Mouse (Mus musculus): ENCODE results near the gene Irf4. TPM values are rescaled to one million over a fixed set of nuclear protein-coding genes. Genes with fewer than 3 reads are reported as not detected.

Gene Irf4
- polyA plus RNA-seq, 1 experiment, result 6.3 TPM

- Histone ChIP-seq H3K4me3 (replicated peaks; ENCODE audit: control insufficient read depth, low read depth, low read length) (no peak overlapping the region), H3K4me1 (ENCODE audit: control insufficient read depth, insufficient read depth, low read length) (no peaks in the 10 kb centered on the region; the same call in none of the 2 replicates), H3K27ac (ENCODE audit: control insufficient read depth, insufficient read depth, low read depth, low read length, poor library complexity) (no peak overlapping the region)
- 79% methylated on average over 5 of the region's 5 CpGs for WGBS
- no peak for TF ChIP-seq POLR2A (IDR thresholded peaks at IDR 0.05; ENCODE audit: borderline replicate concordance, control insufficient read depth, low read depth, low read length)
- TF ChIP-seq CTCF (IDR thresholded peaks at IDR 0.05; ENCODE audit: control insufficient read depth, insufficient read depth, low read length), result no peak
Observed at GRCm38 (mm10) chr13:30802336-30802955, 53.4 kb downstream of the Irf4 start.

- TF ChIP-seq CTCF (IDR thresholded peaks at IDR 0.05; ENCODE audit: control insufficient read depth, insufficient read depth, low read length) (no peak), POLR2A (IDR thresholded peaks at IDR 0.05; ENCODE audit: borderline replicate concordance, control insufficient read depth, low read depth, low read length) (no peak)
- 76% methylated on average over 7 of the region's 7 CpGs for WGBS
- Histone ChIP-seq H3K4me1 (ENCODE audit: control insufficient read depth, insufficient read depth, low read length) (no peaks in the 10 kb centered on the region), H3K27ac (ENCODE audit: control insufficient read depth, insufficient read depth, low read depth, low read length, poor library complexity) (no peak overlapping the region), H3K4me3 (replicated peaks; ENCODE audit: control insufficient read depth, low read depth, low read length) (no peak overlapping the region)
Observed at GRCm38 (mm10) chr13:30809240-30809639, 60.2 kb downstream of the Irf4 start.

GRCm38 (mm10) chr13:30813464-30813863, 64.4 kb downstream of the Irf4 start:
- no peak for TF ChIP-seq POLR2A (IDR thresholded peaks at IDR 0.05; ENCODE audit: borderline replicate concordance, control insufficient read depth, low read depth, low read length)
- no peak for TF ChIP-seq CTCF (IDR thresholded peaks at IDR 0.05; ENCODE audit: control insufficient read depth, insufficient read depth, low read length)
- Histone ChIP-seq H3K27ac (ENCODE audit: control insufficient read depth, insufficient read depth, low read depth, low read length, poor library complexity) (no peak overlapping the region), H3K4me1 (ENCODE audit: control insufficient read depth, insufficient read depth, low read length) (no peaks in the 10 kb centered on the region; the same call in 1 of the 2 replicates), H3K4me3 (replicated peaks; ENCODE audit: control insufficient read depth, low read depth, low read length) (no peak overlapping the region)
- WGBS, result 23% methylated on average over 5 of the region's 5 CpGs

- Histone ChIP-seq H3K4me1 (ENCODE audit: control insufficient read depth, insufficient read depth, low read length) (no peaks in the 10 kb centered on the region; the same call in 1 of the 2 replicates), H3K4me3 (replicated peaks; ENCODE audit: control insufficient read depth, low read depth, low read length) (no peak overlapping the region), H3K27ac (ENCODE audit: control insufficient read depth, insufficient read depth, low read depth, low read length, poor library complexity) (no peak overlapping the region)
- TF ChIP-seq POLR2A (IDR thresholded peaks at IDR 0.05; ENCODE audit: borderline replicate concordance, control insufficient read depth, low read depth, low read length) (no peak), CTCF (IDR thresholded peaks at IDR 0.05; ENCODE audit: control insufficient read depth, insufficient read depth, low read length) (no peak)
- 59% methylated on average over 5 of the region's 5 CpGs for WGBS
Observed at GRCm38 (mm10) chr13:30814256-30814655, 65.2 kb downstream of the Irf4 start.

Other genes starting within 250 kb of the Irf4 start
- 32.7 and 44.7 TPM in 2 replicates for gene Uqcrfs1, start 203.9 kb upstream of the Irf4 start, polyA plus RNA-seq (2011; ENCODE audit: insufficient read depth, insufficient read length, low replicate concordance, missing spikeins)
- 4.8 and 8.9 TPM in 2 replicates for gene Dusp22, start 89.2 kb upstream of the Irf4 start, polyA plus RNA-seq (2011; ENCODE audit: insufficient read depth, insufficient read length, low replicate concordance, missing spikeins)
- gene Hus1b, start 198.5 kb downstream of the Irf4 start, polyA plus RNA-seq (2011; ENCODE audit: insufficient read depth, insufficient read length, low replicate concordance, missing spikeins), result not detected in 2 replicates
- 8.6 and 10.4 TPM in 2 replicates for gene Exoc2, start 224.9 kb downstream of the Irf4 start, polyA plus RNA-seq (2011; ENCODE audit: insufficient read depth, insufficient read length, low replicate concordance, missing spikeins)
- gene Gm5447, start 225.0 kb downstream of the Irf4 start, polyA plus RNA-seq (2011; ENCODE audit: insufficient read depth, insufficient read length, low replicate concordance, missing spikeins), result not detected in 2 replicates

Measured in bone marrow, adult 2 months (tissue).